Mouse (Mus musculus): ENCODE measurements around the gene Brd1. TPM values are rescaled to one million over a fixed set of nuclear protein-coding genes. Genes with fewer than 3 reads are reported as not detected.
A peak's percentile ranks its signal among the peaks of the same experiment; 100 is the strongest.

The Brd1 gene
- total and polyA plus RNA-seq, 3 experiments: 49.8 to 64.0 (median 59.4) TPM

- no peaks in the 10 kb centered on the region for H3K9me3 ChIP-seq (replicated peaks)
- no peak for ATAC-seq (ENCODE audit: extremely low read depth, insufficient number of reproducible peaks, low FRiP score, poor library complexity, severe bottlenecking)
- TF ChIP-seq GATA1 (IDR thresholded peaks at IDR 0.05; ENCODE audit: borderline replicate concordance, low read length): no peak
- TF ChIP-seq POLR2AphosphoS5 (IDR thresholded peaks at IDR 0.05; ENCODE audit: insufficient replicate concordance, low read depth, low read length): no peak
- TF ChIP-seq CTCF (IDR thresholded peaks at IDR 0.05; ENCODE audit: low read depth, low read length): no peak
- no peak for TF ChIP-seq TAL1 (conservative IDR thresholded peaks at IDR 0.05; ENCODE audit: low read depth, low read length)
- TF ChIP-seq GATA2 (IDR thresholded peaks at IDR 0.05; ENCODE audit: borderline replicate concordance, low read depth, low read length): no peak
Measured at GRCm38 (mm10) chr15:88691129-88691528, 42.9 kb downstream of the Brd1 start.

GRCm38 (mm10) chr15:88688120-88688519 lies 45.9 kb downstream of the Brd1 start:
- no peak for DNase-seq (ENCODE audit: low spot score)
- ATAC-seq (ENCODE audit: extremely low read depth, insufficient number of reproducible peaks, low FRiP score, poor library complexity, severe bottlenecking): no peak
- TF ChIP-seq GATA2 (IDR thresholded peaks at IDR 0.05; ENCODE audit: borderline replicate concordance, low read depth, low read length): no peak
- no peak for TF ChIP-seq POLR2AphosphoS5 (IDR thresholded peaks at IDR 0.05; ENCODE audit: insufficient replicate concordance, low read depth, low read length)
- no peak for TF ChIP-seq CTCF (IDR thresholded peaks at IDR 0.05; ENCODE audit: low read depth, low read length)
- TF ChIP-seq TAL1 (conservative IDR thresholded peaks at IDR 0.05; ENCODE audit: low read depth, low read length): no peak
- TF ChIP-seq GATA1 (IDR thresholded peaks at IDR 0.05; ENCODE audit: borderline replicate concordance, low read length): no peak
- Histone ChIP-seq H3K9me3 (replicated peaks) (no peaks in the 10 kb centered on the region), H3K4me3 (ENCODE audit: low read depth, low read length) (no peak overlapping the region), H3K27me3 (ENCODE audit: insufficient read depth, low read length) (no peaks in the 10 kb centered on the region), H3K4me1 (ENCODE audit: insufficient read depth, low read depth, low read length) (no peaks in the 10 kb centered on the region; the same call in 1 of the 2 replicates), H3K36me3 (replicated peaks) (peaks cover 93% of the 10 kb centered on the region)

More at GRCm38 (mm10) chr15:88691129-88691528, 42.9 kb downstream of the Brd1 start:
- Histone ChIP-seq H3K4me3 (ENCODE audit: low read depth, low read length) (no peak overlapping the region), H3K36me3 (replicated peaks) (peaks cover 100% of the 10 kb centered on the region), H3K4me1 (ENCODE audit: insufficient read depth, low read depth, low read length) (peaks cover 4% of the 10 kb centered on the region), H3K27me3 (ENCODE audit: insufficient read depth, low read length) (no peaks in the 10 kb centered on the region)
- DNase-seq (ENCODE audit: low spot score): no peak

- H3K4me1 ChIP-seq (ENCODE audit: insufficient read depth, low read depth, low read length): no peaks in the 10 kb centered on the region; the same call in 1 of the 2 replicates
- H3K4me3 ChIP-seq (ENCODE audit: low read depth, low read length): peak overlapping the region; percentile 23; the same call in 1 of the 2 replicates
- peaks cover 81% of the 10 kb centered on the region for H3K36me3 ChIP-seq (replicated peaks)
- no peak for DNase-seq (ENCODE audit: low spot score)
- no peaks in the 10 kb centered on the region for H3K9me3 ChIP-seq (replicated peaks)
- TF ChIP-seq POLR2AphosphoS5 (IDR thresholded peaks at IDR 0.05; ENCODE audit: insufficient replicate concordance, low read depth, low read length) (no peak), GATA2 (IDR thresholded peaks at IDR 0.05; ENCODE audit: borderline replicate concordance, low read depth, low read length) (no peak), CTCF (IDR thresholded peaks at IDR 0.05; ENCODE audit: low read depth, low read length) (no peak), GATA1 (IDR thresholded peaks at IDR 0.05; ENCODE audit: borderline replicate concordance, low read length) (no peak), TAL1 (conservative IDR thresholded peaks at IDR 0.05; ENCODE audit: low read depth, low read length) (no peak)
- ATAC-seq (ENCODE audit: extremely low read depth, insufficient number of reproducible peaks, low FRiP score, poor library complexity, severe bottlenecking): no peak
- H3K27me3 ChIP-seq (ENCODE audit: insufficient read depth, low read length): no peaks in the 10 kb centered on the region
Measured at GRCm38 (mm10) chr15:88686725-88687124, 47.3 kb downstream of the Brd1 start.

GRCm38 (mm10) chr15:88684039-88684438 lies 50.0 kb downstream of the Brd1 start:
- H3K4me1 ChIP-seq (ENCODE audit: insufficient read depth, low read depth, low read length): peaks cover 8% of the 10 kb centered on the region
- no peak for ATAC-seq (ENCODE audit: extremely low read depth, insufficient number of reproducible peaks, low FRiP score, poor library complexity, severe bottlenecking)
- H3K36me3 ChIP-seq (replicated peaks): peaks cover 54% of the 10 kb centered on the region
- no peaks in the 10 kb centered on the region for H3K9me3 ChIP-seq (replicated peaks)
- no peak overlapping the region for H3K4me3 ChIP-seq (ENCODE audit: low read depth, low read length)
- no peak for DNase-seq (ENCODE audit: low spot score)
- H3K27me3 ChIP-seq (ENCODE audit: insufficient read depth, low read length): peaks cover 2% of the 10 kb centered on the region; the same call in 1 of the 2 replicates
- TF ChIP-seq GATA2 (IDR thresholded peaks at IDR 0.05; ENCODE audit: borderline replicate concordance, low read depth, low read length) (no peak), TAL1 (conservative IDR thresholded peaks at IDR 0.05; ENCODE audit: low read depth, low read length) (no peak), POLR2AphosphoS5 (IDR thresholded peaks at IDR 0.05; ENCODE audit: insufficient replicate concordance, low read depth, low read length) (no peak), CTCF (IDR thresholded peaks at IDR 0.05; ENCODE audit: low read depth, low read length) (no peak), GATA1 (IDR thresholded peaks at IDR 0.05; ENCODE audit: borderline replicate concordance, low read length) (no peak)

- no peak overlapping the region for H3K4me3 ChIP-seq (ENCODE audit: low read depth, low read length)
Measured at GRCm38 (mm10) chr15:88680931-88681330, 53.1 kb downstream of the Brd1 start.

GRCm38 (mm10) chr15:88677568-88677967 lies 56.5 kb downstream of the Brd1 start:
- Histone ChIP-seq H3K9me3 (replicated peaks) (no peaks in the 10 kb centered on the region), H3K27me3 (ENCODE audit: insufficient read depth, low read length) (peaks cover 2% of the 10 kb centered on the region; the same call in 1 of the 2 replicates), H3K4me1 (ENCODE audit: insufficient read depth, low read depth, low read length) (peaks cover 8% of the 10 kb centered on the region), H3K36me3 (replicated peaks) (no peaks in the 10 kb centered on the region), H3K4me3 (ENCODE audit: low read depth, low read length) (no peak overlapping the region)
- no peak for ATAC-seq (ENCODE audit: extremely low read depth, insufficient number of reproducible peaks, low FRiP score, poor library complexity, severe bottlenecking)
- DNase-seq (ENCODE audit: low spot score): no peak
- TF ChIP-seq CTCF (IDR thresholded peaks at IDR 0.05; ENCODE audit: low read depth, low read length): no peak
- TF ChIP-seq GATA1 (IDR thresholded peaks at IDR 0.05; ENCODE audit: borderline replicate concordance, low read length): no peak
- no peak for TF ChIP-seq POLR2AphosphoS5 (IDR thresholded peaks at IDR 0.05; ENCODE audit: insufficient replicate concordance, low read depth, low read length)
- TF ChIP-seq GATA2 (IDR thresholded peaks at IDR 0.05; ENCODE audit: borderline replicate concordance, low read depth, low read length): no peak
- no peak for TF ChIP-seq TAL1 (conservative IDR thresholded peaks at IDR 0.05; ENCODE audit: low read depth, low read length)

More at GRCm38 (mm10) chr15:88680931-88681330, 53.1 kb downstream of the Brd1 start:
- peaks cover 24% of the 10 kb centered on the region for H3K36me3 ChIP-seq (replicated peaks)
- H3K9me3 ChIP-seq (replicated peaks): no peaks in the 10 kb centered on the region
- no peak for DNase-seq (ENCODE audit: low spot score)
- H3K27me3 ChIP-seq (ENCODE audit: insufficient read depth, low read length): peaks cover 2% of the 10 kb centered on the region; the same call in 1 of the 2 replicates
- H3K4me1 ChIP-seq (ENCODE audit: insufficient read depth, low read depth, low read length): peaks cover 8% of the 10 kb centered on the region
- no peak for TF ChIP-seq CTCF (IDR thresholded peaks at IDR 0.05; ENCODE audit: low read depth, low read length)
- TF ChIP-seq GATA1 (IDR thresholded peaks at IDR 0.05; ENCODE audit: borderline replicate concordance, low read length): no peak
- TF ChIP-seq POLR2AphosphoS5 (IDR thresholded peaks at IDR 0.05; ENCODE audit: insufficient replicate concordance, low read depth, low read length): no peak
- no peak for TF ChIP-seq TAL1 (conservative IDR thresholded peaks at IDR 0.05; ENCODE audit: low read depth, low read length)
- no peak for TF ChIP-seq GATA2 (IDR thresholded peaks at IDR 0.05; ENCODE audit: borderline replicate concordance, low read depth, low read length)
- ATAC-seq (ENCODE audit: extremely low read depth, insufficient number of reproducible peaks, low FRiP score, poor library complexity, severe bottlenecking): no peak
